Mouse (Mus musculus) ES-E14 (cell line): ENCODE data around the gene Coro1c. TPM values are rescaled to one million over a fixed set of nuclear protein-coding genes. Genes with fewer than 3 reads are reported as not detected.

Experiments used
- DNase-seq: peaks from one replicate; pipeline ENCODE4 v3.0.0-alpha.2; 2013; ENCODE audit warnings: low read depth, low spot score
- H3K27ac ChIP-seq: 2 replicates; pipeline ENCODE4 v1.5.1; 2012; ENCODE audit warnings: low read depth, mild to moderate bottlenecking, low read length, moderate library complexity, mixed read lengths; ENCODE audit not compliant: poor library complexity, insufficient read depth, severe bottlenecking
- H3K36me3 ChIP-seq: 2 replicates; pipeline ENCODE4 v1.6.1; 2012; ENCODE audit warnings: mild to moderate bottlenecking, low read length, moderate library complexity, mixed read lengths; ENCODE audit not compliant: control insufficient read depth, poor library complexity, insufficient read depth, severe bottlenecking
- H3K4me1 ChIP-seq, 2 experiments: fragments of 150-350 bp in 1 of 2; sonication (generic) in 1 of 2; 2 replicates each; pipeline ENCODE4 v1.6.1; 2012; ENCODE audit warnings: low read length in 2 of 2, mild to moderate bottlenecking in 1 of 2, mixed read lengths in 1 of 2; ENCODE audit not compliant: control insufficient read depth in 2 of 2, insufficient read depth in 2 of 2, poor library complexity in 1 of 2
- H3K4me3 ChIP-seq, 2 experiments: fragments of 150-350 bp in 1 of 2; sonication (generic) in 1 of 2; 2 replicates each; pipeline ENCODE4 v1.5.1; 2012; ENCODE audit warnings: low read length in 2 of 2, low read depth in 1 of 2, mild to moderate bottlenecking in 1 of 2, mixed read lengths in 1 of 2; ENCODE audit not compliant: insufficient read depth in 1 of 2, poor library complexity in 1 of 2, severe bottlenecking in 1 of 2
- H3K9ac ChIP-seq: 2 replicates; pipeline ENCODE4 v1.6.1; 2012; ENCODE audit warnings: low read depth, mild to moderate bottlenecking, low read length, mixed read lengths; ENCODE audit not compliant: poor library complexity, insufficient read depth, severe bottlenecking
- H3K9me3 ChIP-seq: fragments of 150-350 bp; sonication (generic); 2 replicates; pipeline ENCODE4 v1.6.1; 2012; ENCODE audit warnings: low read depth, mild to moderate bottlenecking, low read length; ENCODE audit not compliant: control insufficient read depth, insufficient read depth
- CHD2 ChIP-seq: IDR thresholded peaks from 2 replicates; pipeline ENCODE4 v1.6.1; 2014; ENCODE audit warnings: mild to moderate bottlenecking, low read depth, low read length, inconsistent platforms
- HCFC1 ChIP-seq: IDR thresholded peaks from 2 replicates; pipeline ENCODE4 v1.6.1; 2012; ENCODE audit warnings: low read length, inconsistent platforms, borderline replicate concordance; ENCODE audit not compliant: insufficient read depth
- MAFK ChIP-seq: IDR thresholded peaks from 2 replicates; pipeline ENCODE4 v1.6.1; 2014; ENCODE audit warnings: mild to moderate bottlenecking, low read depth, low read length, inconsistent platforms; ENCODE audit not compliant: insufficient read depth
- ZC3H11A ChIP-seq: IDR thresholded peaks from 2 replicates; pipeline ENCODE4 v1.6.1; 2012; ENCODE audit warnings: low read depth, mild to moderate bottlenecking, inconsistent platforms, low read length, borderline replicate concordance
- ZNF384 ChIP-seq: IDR thresholded peaks from 2 replicates; pipeline ENCODE4 v1.6.1; 2012; ENCODE audit warnings: low read depth, low read length, inconsistent platforms
- in situ Hi-C, 2 experiments: fragments of 600-800 bp; cut with MboI; formaldehyde crosslinking; loops; one replicate each; pipeline ENCODE4 v1.15.1; 2025; ENCODE audit warnings: low sequenced_read_pairs in 2 of 2, inconsistent platforms in 1 of 2; ENCODE audit not compliant: unreplicated experiment in 2 of 2
- total RNA-seq: library from RNA; depleted of rRNA; stranded (reverse); fragments of 300-350 nt; gene quantifications from 2 replicates; pipeline ENCODE4 v1.2.3, GENCODE M21; 2012

The Coro1c gene
- total RNA-seq, 1 experiment, result 150 TPM

DNA sequence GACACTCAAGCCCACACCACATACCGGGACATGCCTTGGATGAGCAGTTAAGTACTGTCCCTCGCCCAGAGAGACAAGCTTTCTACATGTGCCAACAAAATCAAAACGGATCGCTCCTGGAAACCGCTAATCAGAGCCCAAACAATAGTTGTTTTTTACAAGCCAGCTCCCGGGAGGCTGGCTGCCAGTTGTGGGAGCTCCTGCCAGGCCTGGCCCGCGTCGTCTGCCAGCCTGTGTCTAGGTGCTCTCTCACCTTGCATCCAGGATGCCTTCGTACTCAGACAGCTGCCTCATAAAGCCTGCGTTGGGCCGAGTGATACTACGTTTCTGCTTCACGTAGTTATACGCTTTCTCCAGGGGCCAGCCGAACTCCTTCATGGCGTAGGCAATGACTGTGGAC is 41.6 kb upstream of the Coro1c start:
- Histone ChIP-seq H3K4me3 (no peak overlapping the region), H3K27ac (no peak overlapping the region)
- TF ChIP-seq HCFC1 (no peak), CHD2 (no peak), ZC3H11A (no peak), ZNF384 (no peak), MAFK (no peak)

DNA sequence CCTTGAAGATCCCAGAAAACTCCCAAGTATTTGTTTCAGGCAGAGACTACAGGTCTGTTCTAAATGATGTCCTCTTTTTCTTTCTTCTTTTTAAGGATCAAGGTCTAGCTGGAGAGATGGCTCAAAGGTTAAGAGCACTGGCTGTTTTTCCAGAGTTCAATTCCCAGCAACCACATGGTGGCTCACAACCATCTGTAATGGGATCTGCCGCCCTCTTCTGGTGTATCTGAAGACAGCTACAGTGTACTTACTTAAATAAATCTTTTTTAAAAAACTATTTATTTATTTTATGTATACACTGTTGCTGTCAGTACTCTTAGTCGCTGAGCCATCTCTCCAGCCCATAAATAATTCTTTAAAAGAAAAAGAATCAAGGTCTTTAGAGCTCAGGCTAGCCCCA is 38.7 kb upstream of the Coro1c start:
- TF ChIP-seq HCFC1 (no peak), ZC3H11A (no peak), CHD2 (no peak), ZNF384 (no peak), MAFK (no peak)
- no peak for DNase-seq
- Histone ChIP-seq H3K4me1 (peaks cover 0 to 9% of the 10 kb centered on the region in 2 experiments; a peak in 1 of 4 replicates), H3K9me3 (no peaks in the 10 kb centered on the region), H3K36me3 (peaks cover 26% of the 10 kb centered on the region; the same call in 1 of the 2 replicates), H3K4me3 (no peak overlapping the region), H3K9ac (no peak overlapping the region), H3K27ac (no peak overlapping the region)
- in situ Hi-C loops, result no loop called here

More for the DNA sequence above, 41.6 kb upstream of the Coro1c start:
- Histone ChIP-seq H3K9ac (no peak overlapping the region), H3K36me3 (peaks cover 22% of the 10 kb centered on the region; the same call in 1 of the 2 replicates), H3K9me3 (no peaks in the 10 kb centered on the region), H3K4me1 (peaks cover 0 to 6% of the 10 kb centered on the region in 2 experiments; a peak in 1 of 4 replicates)
- no peak for DNase-seq
- in situ Hi-C loops, result no loop called here

DNA sequence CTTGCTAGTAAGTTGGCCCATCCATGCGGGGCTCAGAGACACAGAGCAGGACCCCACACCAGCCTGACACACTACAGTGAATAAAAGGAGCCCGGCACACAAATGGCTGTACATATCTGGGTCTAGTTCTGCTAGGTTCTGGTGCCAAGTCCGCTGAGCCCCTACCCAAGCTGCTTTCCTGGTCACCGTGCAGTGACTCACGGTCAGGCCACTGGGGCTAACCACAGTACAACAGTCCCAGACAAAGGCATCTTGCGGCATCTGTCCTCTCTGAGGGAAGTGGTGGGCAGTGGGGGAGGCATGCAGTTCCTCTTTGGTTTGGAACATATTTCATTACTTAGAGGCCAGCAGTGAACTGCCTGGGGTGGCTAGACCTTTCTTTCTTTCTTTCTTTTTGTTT is 36.6 kb upstream of the Coro1c start:
- Histone ChIP-seq H3K4me3 (no peak overlapping the region), H3K36me3 (peaks cover 31% of the 10 kb centered on the region; the same call in 1 of the 2 replicates), H3K9me3 (no peaks in the 10 kb centered on the region), H3K9ac (no peak overlapping the region), H3K4me1 (peaks cover 0 to 6% of the 10 kb centered on the region in 2 experiments; a peak in 1 of 4 replicates), H3K27ac (no peak overlapping the region)
- DNase-seq, result no peak
- no peak for TF ChIP-seq MAFK
- no peak for TF ChIP-seq ZNF384
- no peak for TF ChIP-seq ZC3H11A
- TF ChIP-seq HCFC1, result no peak
- in situ Hi-C loops, result no loop called here

DNA sequence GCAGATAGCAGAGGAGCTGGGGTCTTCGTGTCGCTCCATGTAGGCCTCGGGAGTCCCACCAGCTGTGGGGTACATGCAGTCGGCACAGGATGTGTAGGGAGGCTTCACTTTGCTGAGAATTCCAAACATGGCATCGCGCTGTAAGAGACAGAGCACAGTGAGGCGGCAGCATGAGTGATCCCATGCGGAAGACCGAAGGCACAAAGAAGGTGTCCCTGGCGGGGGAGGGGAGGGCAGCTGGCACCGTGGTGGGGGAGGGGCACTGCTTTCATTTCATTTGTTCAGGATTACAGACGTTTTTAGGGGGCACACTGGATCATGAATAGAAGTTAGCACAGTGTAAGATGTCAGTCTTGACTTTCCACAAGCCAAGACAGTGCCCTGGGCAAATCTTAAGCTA is 34.8 kb upstream of the Coro1c start:
- H3K4me3 ChIP-seq, result peak overlapping the region; percentile 63 to 64
- H3K9me3 ChIP-seq, result no peaks in the 10 kb centered on the region
- TF ChIP-seq CHD2 (no peak), ZNF384 (no peak), HCFC1 (no peak), ZC3H11A (no peak), MAFK (no peak)
- peaks cover 0 to 10% of the 10 kb centered on the region in 2 experiments; a peak in 1 of 4 replicates for H3K4me1 ChIP-seq
- in situ Hi-C loops, result no loop called here
- peak overlapping the region; percentile 75 for H3K9ac ChIP-seq
- H3K36me3 ChIP-seq, result peaks cover 30% of the 10 kb centered on the region; the same call in 1 of the 2 replicates
- DNase-seq, result no peak
- no peak overlapping the region for H3K27ac ChIP-seq

DNA sequence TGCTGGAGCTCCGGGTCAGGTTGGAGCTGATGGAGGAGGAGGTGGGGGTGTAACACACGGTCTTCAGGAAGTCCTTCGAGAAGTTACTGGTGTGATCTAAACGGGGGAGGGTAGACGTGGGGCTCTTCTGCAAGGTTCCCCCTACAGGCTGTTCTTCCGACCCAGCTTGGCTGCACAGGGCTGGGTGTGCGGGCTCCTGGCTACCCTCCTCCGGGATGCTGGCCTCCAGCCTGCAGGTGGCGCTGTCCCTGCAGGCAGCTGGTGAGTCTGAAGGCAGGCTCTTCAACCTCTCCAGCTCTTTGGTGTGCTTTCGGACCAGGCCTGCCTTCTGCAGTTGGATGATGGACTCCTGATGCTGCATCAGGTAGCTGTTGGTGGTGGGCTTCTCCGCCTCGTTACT is 34.0 kb upstream of the Coro1c start:
- peaks cover 30% of the 10 kb centered on the region; the same call in 1 of the 2 replicates for H3K36me3 ChIP-seq
- peak; percentile 92 for DNase-seq
- H3K4me1 ChIP-seq, result peaks cover 0 to 12% of the 10 kb centered on the region in 2 experiments; a peak in 1 of 4 replicates
- H3K27ac ChIP-seq, result no peak overlapping the region
- 0 out of 2 replicates have a peak, but pooled peaks have one; percentile 59 for TF ChIP-seq HCFC1
- no peak for TF ChIP-seq MAFK
- no peak for TF ChIP-seq ZC3H11A
- no peak for TF ChIP-seq CHD2
- peak overlapping the region; percentile 75 for H3K9ac ChIP-seq
- peak overlapping the region; percentile 63 to 64 for H3K4me3 ChIP-seq
- no peaks in the 10 kb centered on the region for H3K9me3 ChIP-seq
- in situ Hi-C loops, result no loop called here
